In genomic region chr11:116218263-116218662, GRCm38 (mm10) we compare ENCODE assay signal across 8 mouse cellular contexts. TPM values are rescaled to one million over a fixed set of nuclear protein-coding genes. Genes with fewer than 3 reads are reported as not detected.
A peak's percentile ranks its signal among the peaks of the same experiment; 100 is the strongest.
DNase-seq lines count a peak whose midpoint lies in the region; ATAC-seq and TF ChIP-seq lines count a peak whose summit lies in the region.

No protein-coding gene starts in this region.

- H3K9ac ChIP-seq in hindbrain, embryonic 11.5 days (ENCODE audit: low read depth, low read length): no peak overlapping the region
- H3K9ac ChIP-seq in forebrain, embryonic 15.5 days (replicated peaks): no peak overlapping the region; the same call in 1 of the 2 replicates
- H3K9ac ChIP-seq in intestine, postnatal 0 days (ENCODE audit: low read depth, low read length): no peak overlapping the region
- H3K9ac ChIP-seq in midbrain, embryonic 13.5 days (replicated peaks): no peak overlapping the region

- no peak overlapping the region for H3K4me3 ChIP-seq in hindbrain, embryonic 10.5 days
- H3K4me3 ChIP-seq in hindbrain, embryonic 11.5 days (ENCODE audit: low read depth, low read length): no peak overlapping the region
- no peak overlapping the region for H3K4me3 ChIP-seq in forebrain, embryonic 15.5 days
- no peak overlapping the region for H3K4me3 ChIP-seq in intestine, postnatal 0 days (ENCODE audit: low read depth, low read length)
- no peak overlapping the region for H3K4me3 ChIP-seq in midbrain, embryonic 13.5 days (replicated peaks)

- peaks cover 40% of the 10 kb centered on the region for H3K4me1 ChIP-seq in hindbrain, embryonic 10.5 days (replicated peaks)
- H3K4me1 ChIP-seq in hindbrain, embryonic 11.5 days (replicated peaks; ENCODE audit: control insufficient read depth, insufficient read depth, low read length): 0 out of 2 replicates have a peak, but pooled peaks cover 2% of the 10 kb centered on the region
- H3K4me1 ChIP-seq in forebrain, embryonic 15.5 days: peaks cover 21% of the 10 kb centered on the region
- peaks cover 8% of the 10 kb centered on the region for H3K4me1 ChIP-seq in intestine, postnatal 0 days (replicated peaks; ENCODE audit: control insufficient read depth, insufficient read depth, low read length)
- H3K4me1 ChIP-seq in midbrain, embryonic 13.5 days (replicated peaks): peaks cover 28% of the 10 kb centered on the region

- H3K4me2 ChIP-seq in hindbrain, embryonic 11.5 days (replicated peaks; ENCODE audit: low read depth, low read length): no peak overlapping the region
- no peak overlapping the region for H3K4me2 ChIP-seq in forebrain, embryonic 15.5 days (replicated peaks)
- H3K4me2 ChIP-seq in intestine, postnatal 0 days (replicated peaks; ENCODE audit: low read depth): no peak overlapping the region
- no peak overlapping the region for H3K4me2 ChIP-seq in midbrain, embryonic 13.5 days (replicated peaks)

- no peak for ATAC-seq in hindbrain, embryonic 11.5 days (ENCODE audit: low FRiP score)
- ATAC-seq in forebrain, embryonic 15.5 days (replicated peaks): no peak
- ATAC-seq in intestine, postnatal 0 days: no peak
- ATAC-seq in midbrain, embryonic 13.5 days: no peak

- H3K27ac ChIP-seq in hindbrain, embryonic 10.5 days: peak overlapping the region; percentile 67
- no peak overlapping the region for H3K27ac ChIP-seq in hindbrain, embryonic 11.5 days (ENCODE audit: low read depth, low read length)
- H3K27ac ChIP-seq in forebrain, embryonic 15.5 days (replicated peaks): peak overlapping the region; percentile 72
- peak overlapping the region; percentile 71 for H3K27ac ChIP-seq in intestine, postnatal 0 days (ENCODE audit: low read depth, low read length)
- H3K27ac ChIP-seq in midbrain, embryonic 13.5 days: peak overlapping the region; percentile 74

- no peak for TF ChIP-seq CTCF in intestine, postnatal 0 days (IDR thresholded peaks at IDR 0.05; ENCODE audit: low read depth)

- peaks cover 33% of the 10 kb centered on the region for H3K27me3 ChIP-seq in hindbrain, embryonic 10.5 days (ENCODE audit: insufficient read depth, poor library complexity, severe bottlenecking)
- H3K27me3 ChIP-seq in hindbrain, embryonic 11.5 days (ENCODE audit: control insufficient read depth, insufficient read depth, low read length): peaks cover 27% of the 10 kb centered on the region
- H3K27me3 ChIP-seq in forebrain, embryonic 15.5 days: peaks cover 25% of the 10 kb centered on the region
- peaks cover 5% of the 10 kb centered on the region; the same call in 1 of the 2 replicates for H3K27me3 ChIP-seq in intestine, postnatal 0 days (replicated peaks; ENCODE audit: control insufficient read depth, insufficient read depth, low read length)
- peaks cover 33% of the 10 kb centered on the region for H3K27me3 ChIP-seq in midbrain, embryonic 13.5 days

- H3K9me3 ChIP-seq in hindbrain, embryonic 10.5 days: peaks cover 12% of the 10 kb centered on the region
- 0 out of 2 replicates have a peak, but pooled peaks cover 4% of the 10 kb centered on the region for H3K9me3 ChIP-seq in hindbrain, embryonic 11.5 days (ENCODE audit: control insufficient read depth, low read length)
- no peaks in the 10 kb centered on the region for H3K9me3 ChIP-seq in forebrain, embryonic 15.5 days
- no peaks in the 10 kb centered on the region for H3K9me3 ChIP-seq in intestine, postnatal 0 days (ENCODE audit: control insufficient read depth)
- 0 out of 2 replicates have a peak, but pooled peaks cover 9% of the 10 kb centered on the region for H3K9me3 ChIP-seq in midbrain, embryonic 13.5 days

- H3K36me3 ChIP-seq in hindbrain, embryonic 10.5 days: no peaks in the 10 kb centered on the region
- H3K36me3 ChIP-seq in hindbrain, embryonic 11.5 days (ENCODE audit: control insufficient read depth, insufficient read depth, low read length): no peaks in the 10 kb centered on the region
- H3K36me3 ChIP-seq in forebrain, embryonic 15.5 days: no peaks in the 10 kb centered on the region
- peaks cover 2% of the 10 kb centered on the region; the same call in 1 of the 2 replicates for H3K36me3 ChIP-seq in intestine, postnatal 0 days (ENCODE audit: control insufficient read depth, insufficient read depth)
- H3K36me3 ChIP-seq in midbrain, embryonic 13.5 days: 0 out of 2 replicates have a peak, but pooled peaks cover 5% of the 10 kb centered on the region

- WGBS in hindbrain, embryonic 10.5 days: 89% methylated on average over 2 of the region's 2 CpGs
- 89% methylated on average over 2 of the region's 2 CpGs for WGBS in hindbrain, embryonic 11.5 days
- 83% methylated on average over 2 of the region's 2 CpGs for WGBS in forebrain, embryonic 15.5 days
- 39% methylated on average over 2 of the region's 2 CpGs for WGBS in intestine, postnatal 0 days
- 89% methylated on average over 2 of the region's 2 CpGs for WGBS in midbrain, embryonic 13.5 days

- DNase-seq in hindbrain, embryonic 10.5 days (ENCODE audit: low spot score): no peak
- no peak for DNase-seq in hindbrain, embryonic 11.5 days (ENCODE audit: low spot score)
- no peak for DNase-seq in embryo, embryonic 9.5 days (ENCODE audit: extremely low spot score)
- DNase-seq in urinary bladder, postnatal 36 days (ENCODE audit: low spot score in 2 of 2): no peak
- no peak for DNase-seq in gastrocnemius, postnatal 25 days

RNA-seq across cellular contexts. Expression of gene Acox1, which starts 19.4 kb away (rescaled TPM):
- 21.8 TPM in 2 replicates for polyA plus RNA-seq in hindbrain, embryonic 10.5 days (2016; fragmentation: Nextera tagmentation; extraction: Ambion mirVana)
- polyA plus RNA-seq in hindbrain, embryonic 11.5 days (2014; fragmentation: Nextera tagmentation; extraction: Ambion mirVana): 31.7 and 36.3 TPM in 2 replicates
- 51.3 and 54.5 TPM in 2 replicates for polyA plus RNA-seq in forebrain, embryonic 15.5 days (2015; fragmentation: Nextera tagmentation; extraction: Ambion mirVana)
- polyA plus RNA-seq in intestine, postnatal 0 days (2015; fragmentation: Nextera tagmentation; extraction: Ambion mirVana): 98.9 and 114 TPM in 2 replicates
- 50.3 and 51.0 TPM in 2 replicates for polyA plus RNA-seq in midbrain, embryonic 13.5 days (2015; fragmentation: Nextera tagmentation; extraction: Ambion mirVana)
- 10 to 100 TPM; 56.1 to 73.6 TPM for total RNA-seq in gastrocnemius, postnatal 25 days (2021)

RNA-seq across cellular contexts. Expression of gene Ten1, which starts 19.6 kb away (rescaled TPM):
- polyA plus RNA-seq in hindbrain, embryonic 10.5 days (2016; fragmentation: Nextera tagmentation; extraction: Ambion mirVana): 68.5 and 78.9 TPM in 2 replicates
- 59.4 and 60.7 TPM in 2 replicates for polyA plus RNA-seq in hindbrain, embryonic 11.5 days (2014; fragmentation: Nextera tagmentation; extraction: Ambion mirVana)
- 81.5 and 91.7 TPM in 2 replicates for polyA plus RNA-seq in forebrain, embryonic 15.5 days (2015; fragmentation: Nextera tagmentation; extraction: Ambion mirVana)
- polyA plus RNA-seq in intestine, postnatal 0 days (2015; fragmentation: Nextera tagmentation; extraction: Ambion mirVana): 64.6 and 66.8 TPM in 2 replicates
- 78.4 and 88.2 TPM in 2 replicates for polyA plus RNA-seq in midbrain, embryonic 13.5 days (2015; fragmentation: Nextera tagmentation; extraction: Ambion mirVana)
- total RNA-seq in gastrocnemius, postnatal 25 days (2021): 10 to 100 TPM; 19.9 to 22.5 TPM

RNA-seq across cellular contexts. Expression of gene Evpl, which starts 19.6 kb away (rescaled TPM):
- 0.35 and 0.76 TPM in 2 replicates for polyA plus RNA-seq in hindbrain, embryonic 10.5 days (2016; fragmentation: Nextera tagmentation; extraction: Ambion mirVana)
- 0.49 and 0.52 TPM in 2 replicates for polyA plus RNA-seq in hindbrain, embryonic 11.5 days (2014; fragmentation: Nextera tagmentation; extraction: Ambion mirVana)
- 0.19 and 0.33 TPM in 2 replicates for polyA plus RNA-seq in forebrain, embryonic 15.5 days (2015; fragmentation: Nextera tagmentation; extraction: Ambion mirVana)
- 1.2 and 1.3 TPM in 2 replicates for polyA plus RNA-seq in intestine, postnatal 0 days (2015; fragmentation: Nextera tagmentation; extraction: Ambion mirVana)
- polyA plus RNA-seq in midbrain, embryonic 13.5 days (2015; fragmentation: Nextera tagmentation; extraction: Ambion mirVana): 0.28 and 0.30 TPM in 2 replicates
- under 1 TPM; 0.05 to 0.13 TPM for total RNA-seq in gastrocnemius, postnatal 25 days (2021)

RNA-seq across cellular contexts. Expression of gene Fbf1, which starts 50.3 kb away (rescaled TPM):
- polyA plus RNA-seq in hindbrain, embryonic 10.5 days (2016; fragmentation: Nextera tagmentation; extraction: Ambion mirVana): 59.2 and 62.8 TPM in 2 replicates
- polyA plus RNA-seq in hindbrain, embryonic 11.5 days (2014; fragmentation: Nextera tagmentation; extraction: Ambion mirVana): 28.4 and 32.1 TPM in 2 replicates
- 71.4 and 73.5 TPM in 2 replicates for polyA plus RNA-seq in forebrain, embryonic 15.5 days (2015; fragmentation: Nextera tagmentation; extraction: Ambion mirVana)
- 3.7 and 4.8 TPM in 2 replicates for polyA plus RNA-seq in intestine, postnatal 0 days (2015; fragmentation: Nextera tagmentation; extraction: Ambion mirVana)
- polyA plus RNA-seq in midbrain, embryonic 13.5 days (2015; fragmentation: Nextera tagmentation; extraction: Ambion mirVana): 69.1 and 76.5 TPM in 2 replicates
- total RNA-seq in gastrocnemius, postnatal 25 days (2021): 10 to 100 TPM in 1 of 2 experiments, 1 to 10 TPM in 1; 8.8 to 11.4 TPM

RNA-seq across cellular contexts. Expression of gene Srp68, which starts 55.8 kb away (rescaled TPM):
- 96.2 and 100 TPM in 2 replicates for polyA plus RNA-seq in hindbrain, embryonic 10.5 days (2016; fragmentation: Nextera tagmentation; extraction: Ambion mirVana)
- 72.4 and 74.0 TPM in 2 replicates for polyA plus RNA-seq in hindbrain, embryonic 11.5 days (2014; fragmentation: Nextera tagmentation; extraction: Ambion mirVana)
- polyA plus RNA-seq in forebrain, embryonic 15.5 days (2015; fragmentation: Nextera tagmentation; extraction: Ambion mirVana): 68.9 and 71.5 TPM in 2 replicates
- 45.2 and 48.7 TPM in 2 replicates for polyA plus RNA-seq in intestine, postnatal 0 days (2015; fragmentation: Nextera tagmentation; extraction: Ambion mirVana)
- polyA plus RNA-seq in midbrain, embryonic 13.5 days (2015; fragmentation: Nextera tagmentation; extraction: Ambion mirVana): 63.4 and 68.5 TPM in 2 replicates
- 10 to 100 TPM; 65.8 to 75.9 TPM for total RNA-seq in gastrocnemius, postnatal 25 days (2021)
